Mouse (Mus musculus) neural tube, embryonic 14.5 days (tissue): ENCODE results near the gene Vps36. TPM values are rescaled to one million over a fixed set of nuclear protein-coding genes. Genes with fewer than 3 reads are reported as not detected.

Experiments used
- ATAC-seq: fragments of 200-750 bp; cut with Nextera tagmentation; 2 replicates; pipeline ENCODE4 v1.8.0; 2017; ENCODE audit warnings: low read depth, mild to moderate bottlenecking, moderate TSS enrichment, moderate library complexity
- H3K27ac ChIP-seq: fragments of 300-500 bp; sonication (generic); 2 replicates; pipeline ENCODE4 v1.5.1; 2014; ENCODE audit warnings: low read depth, mild to moderate bottlenecking, control low read depth, low read length, moderate library complexity, mixed read lengths
- H3K27me3 ChIP-seq: fragments of 300-500 bp; sonication (generic); 2 replicates; pipeline ENCODE4 v1.6.1; 2014; ENCODE audit warnings: low read length; ENCODE audit not compliant: control insufficient read depth, insufficient read depth
- H3K36me3 ChIP-seq: fragments of 300-500 bp; sonication (generic); 2 replicates; pipeline ENCODE4 v1.6.1; 2014; ENCODE audit warnings: low read length, mixed read lengths; ENCODE audit not compliant: control insufficient read depth, insufficient read depth
- H3K4me1 ChIP-seq: fragments of 300-500 bp; sonication (generic); 2 replicates; pipeline ENCODE4 v1.6.1; 2014; ENCODE audit warnings: low read length; ENCODE audit not compliant: control insufficient read depth, insufficient read depth
- H3K4me2 ChIP-seq: fragments of 300-500 bp; sonication (generic); 2 replicates; pipeline ENCODE4 v1.6.1; 2014; ENCODE audit warnings: mild to moderate bottlenecking, low read depth, low read length, control low read depth
- H3K4me3 ChIP-seq: fragments of 300-500 bp; sonication (generic); 2 replicates; pipeline ENCODE4 v1.5.1; 2014; ENCODE audit warnings: low read depth, low read length, control low read depth, mixed read lengths
- H3K9ac ChIP-seq: fragments of 300-500 bp; sonication (generic); replicated peaks from 2 replicates; pipeline ENCODE4 v1.6.1; 2014; ENCODE audit warnings: low read depth, mild to moderate bottlenecking, control low read depth, low read length, mixed read lengths
- H3K9me3 ChIP-seq: fragments of 300-500 bp; sonication (generic); 2 replicates; pipeline ENCODE4 v1.6.1; 2016; ENCODE audit warnings: low read length; ENCODE audit not compliant: control insufficient read depth
- WGBS: fragments of 180-500 bp; shearing (Covaris S2); extraction: QIAGEN DNeasy Blood & Tissue Kit; methylation state at CpG from one replicate; pipeline ENCODE4 v1.1.7; 2014; 5-methylcytosine and 5-hydroxymethylcytosine counted together
- polyA plus RNA-seq: library from polyadenylated mRNA; unstranded; fragments of >200 nt; fragmentation: Nextera tagmentation; extraction: Ambion mirVana; gene quantifications from 2 replicates; pipeline ENCODE4 v1.2.1, GENCODE M21; 2014

The Vps36 gene
- polyA plus RNA-seq, result 47.8 and 53.9 TPM in 2 replicates

GRCm38 (mm10) chr8:22192660-22193431 is at the start of gene Vps36:
Vps36 (plus strand) TSS chr8:22192809.
- peak within 1 kb of the TSS; percentile 78 for H3K4me3 ChIP-seq
- peaks cover 12% of the 10 kb centered on the region for H3K4me1 ChIP-seq
- H3K27me3 ChIP-seq, result no peaks in the 10 kb centered on the region
- peak; percentile 96 for ATAC-seq
- no peaks in the 10 kb centered on the region for H3K9me3 ChIP-seq
- WGBS, result under 1% methylated on average over 73 of the region's 73 CpGs
- no peaks in the 10 kb centered on the region for H3K36me3 ChIP-seq
- peak within 1 kb of the TSS; percentile 74 for H3K4me2 ChIP-seq
- H3K27ac ChIP-seq, result peak within 1 kb of the TSS; percentile 96
- peak within 1 kb of the TSS; percentile 79 for H3K9ac ChIP-seq

DNA sequence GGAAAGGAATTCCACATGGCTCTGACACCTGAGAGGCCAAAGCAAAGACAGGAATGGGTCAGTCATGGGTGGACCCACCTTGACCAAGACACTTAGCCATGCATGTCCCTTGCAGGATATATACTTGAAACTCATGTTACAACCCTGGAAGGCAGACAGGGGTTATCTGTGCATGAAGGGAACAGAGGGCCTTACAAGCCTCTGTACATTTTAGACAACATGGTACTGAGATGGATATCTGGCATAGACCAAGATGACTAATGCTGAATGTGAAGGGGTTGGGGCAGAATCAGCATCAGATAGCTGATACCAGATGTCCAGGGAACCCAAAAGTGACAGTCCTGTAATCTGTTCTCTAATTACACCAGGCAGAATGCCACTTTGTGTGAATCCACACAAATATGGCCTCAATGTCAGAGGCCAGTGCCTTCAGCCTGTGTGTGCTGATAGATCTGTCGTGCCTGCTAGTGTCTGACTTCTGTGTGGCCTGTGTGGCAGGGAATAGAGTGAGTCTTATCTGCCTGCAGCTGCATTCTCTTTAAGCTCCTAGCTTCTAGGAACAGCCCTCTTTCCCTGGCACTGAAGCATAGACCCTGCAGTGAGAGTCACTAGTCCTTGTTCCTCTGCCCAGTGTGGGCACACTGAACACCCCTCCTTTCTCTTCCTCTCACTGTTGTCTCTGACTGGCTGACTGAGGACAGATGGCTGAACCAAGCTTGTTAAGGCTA is 48.7 kb upstream of the Vps36 start:
- H3K9ac ChIP-seq, result no peak overlapping the region
- no peak overlapping the region for H3K4me2 ChIP-seq
- H3K27me3 ChIP-seq, result no peaks in the 10 kb centered on the region
- WGBS, result 100% methylated on average over 1 of the region's 1 CpGs
- ATAC-seq, result no peak
- H3K9me3 ChIP-seq, result no peaks in the 10 kb centered on the region
- no peaks in the 10 kb centered on the region for H3K4me1 ChIP-seq
- no peaks in the 10 kb centered on the region for H3K36me3 ChIP-seq
- H3K27ac ChIP-seq, result no peak overlapping the region
- no peak overlapping the region for H3K4me3 ChIP-seq

DNA sequence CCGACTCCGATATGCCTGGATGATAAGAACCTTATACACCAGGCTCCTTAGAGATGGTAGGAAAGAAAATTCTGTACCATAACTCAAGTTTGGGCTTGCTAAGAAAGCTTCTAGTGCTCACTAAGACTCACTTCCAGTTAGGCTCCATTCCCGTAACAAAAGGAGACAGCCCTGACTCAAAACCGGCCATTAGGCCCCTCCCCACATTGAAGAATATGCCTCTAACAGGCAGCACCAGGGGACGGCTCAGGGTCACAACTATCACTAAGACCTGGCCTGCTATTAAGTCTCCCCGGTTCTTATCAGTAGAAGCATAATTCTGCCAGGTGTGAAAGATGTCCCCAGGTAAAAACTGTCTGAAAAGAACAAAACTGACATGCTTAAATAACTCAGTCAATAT is 46.8 kb upstream of the Vps36 start:
- Histone ChIP-seq H3K27ac (no peak overlapping the region), H3K9ac (no peak overlapping the region), H3K36me3 (no peaks in the 10 kb centered on the region), H3K27me3 (no peaks in the 10 kb centered on the region), H3K4me3 (no peak overlapping the region), H3K4me2 (no peak overlapping the region), H3K9me3 (no peaks in the 10 kb centered on the region), H3K4me1 (no peaks in the 10 kb centered on the region)
- ATAC-seq, result no peak
- WGBS, result 80% methylated on average over 6 of the region's 6 CpGs

GRCm38 (mm10) chr8:22147706-22148366 is 44.8 kb upstream of the Vps36 start:
- H3K36me3 ChIP-seq, result no peaks in the 10 kb centered on the region
- no peak overlapping the region for H3K4me2 ChIP-seq
- H3K4me3 ChIP-seq, result no peak overlapping the region
- H3K9ac ChIP-seq, result no peak overlapping the region
- no peak overlapping the region for H3K27ac ChIP-seq
- WGBS, result 78% methylated on average over 9 of the region's 9 CpGs
- no peak for ATAC-seq
- H3K27me3 ChIP-seq, result no peaks in the 10 kb centered on the region
- H3K4me1 ChIP-seq, result no peaks in the 10 kb centered on the region
- no peaks in the 10 kb centered on the region for H3K9me3 ChIP-seq

DNA sequence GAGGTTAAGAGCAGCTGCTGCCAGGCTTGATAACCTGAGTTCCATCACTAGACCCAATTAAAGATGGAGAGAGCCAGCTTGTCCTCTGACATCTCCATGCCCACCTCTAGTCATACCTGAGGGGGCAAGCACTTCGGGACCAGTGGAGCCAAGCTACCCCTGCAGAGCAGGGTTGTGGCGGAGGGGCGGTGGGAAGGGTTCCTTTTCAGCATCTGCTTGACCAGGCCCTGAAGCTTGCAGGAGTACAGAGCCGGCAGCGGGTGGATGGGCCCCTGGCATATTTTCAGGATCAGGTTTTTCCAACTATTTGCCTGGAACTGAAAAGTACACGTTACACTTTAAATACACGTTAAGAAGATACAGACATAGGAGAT is 44.3 kb upstream of the Vps36 start:
- WGBS, result 95% methylated on average over 7 of the region's 7 CpGs
- Histone ChIP-seq H3K9me3 (no peaks in the 10 kb centered on the region), H3K27me3 (no peaks in the 10 kb centered on the region), H3K27ac (no peak overlapping the region), H3K4me1 (no peaks in the 10 kb centered on the region), H3K4me3 (no peak overlapping the region), H3K36me3 (no peaks in the 10 kb centered on the region), H3K4me2 (no peak overlapping the region), H3K9ac (no peak overlapping the region)
- no peak for ATAC-seq

DNA sequence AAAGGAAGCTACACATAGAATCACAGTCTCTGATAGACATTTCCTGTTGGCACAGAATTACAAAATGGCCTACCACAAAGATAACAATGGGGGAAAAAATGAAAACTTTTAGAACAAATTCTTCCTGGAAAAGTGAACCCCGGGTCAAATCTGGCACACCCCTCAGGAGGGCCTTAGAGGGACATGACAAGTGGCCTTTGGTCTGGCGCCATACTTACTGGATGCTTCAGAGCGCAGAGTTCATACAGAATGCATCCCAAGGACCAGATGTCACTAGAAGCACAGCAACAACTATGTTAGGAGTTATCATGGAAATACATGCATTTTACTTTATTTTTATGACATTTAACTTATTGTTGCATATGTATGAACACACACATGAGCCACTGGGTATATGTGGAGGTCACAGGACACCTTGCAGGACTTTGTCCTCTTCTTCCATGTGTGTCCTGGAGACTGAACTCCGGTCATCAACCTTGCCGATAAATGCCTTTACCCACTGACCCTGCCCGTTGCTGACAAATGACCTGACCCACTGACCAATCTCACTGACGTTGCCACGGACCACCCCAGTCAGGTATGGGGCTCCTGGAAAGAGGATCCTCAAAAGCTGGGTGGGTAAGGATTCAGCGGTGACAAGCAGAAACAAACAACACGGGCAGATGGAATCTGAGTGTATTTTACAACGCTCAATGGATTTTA is 42.8 kb upstream of the Vps36 start:
- no peak overlapping the region for H3K4me3 ChIP-seq
- WGBS, result 90% methylated on average over 11 of the region's 11 CpGs
- ATAC-seq, result no peak

GRCm38 (mm10) chr8:22150345-22150663 is 42.3 kb upstream of the Vps36 start:
- no peak overlapping the region for H3K4me3 ChIP-seq
- no peak for ATAC-seq
- H3K36me3 ChIP-seq, result no peaks in the 10 kb centered on the region
- no peaks in the 10 kb centered on the region for H3K4me1 ChIP-seq
- H3K9ac ChIP-seq, result no peak overlapping the region
- no peaks in the 10 kb centered on the region for H3K9me3 ChIP-seq
- H3K4me2 ChIP-seq, result no peak overlapping the region
- no peaks in the 10 kb centered on the region for H3K27me3 ChIP-seq
- no peak overlapping the region for H3K27ac ChIP-seq
- WGBS, result 65% methylated on average over 3 of the region's 3 CpGs

More for the DNA sequence above, 42.8 kb upstream of the Vps36 start:
- Histone ChIP-seq H3K27ac (no peak overlapping the region), H3K27me3 (no peaks in the 10 kb centered on the region), H3K4me1 (no peaks in the 10 kb centered on the region), H3K9ac (no peak overlapping the region), H3K4me2 (no peak overlapping the region), H3K36me3 (no peaks in the 10 kb centered on the region), H3K9me3 (no peaks in the 10 kb centered on the region)

GRCm38 (mm10) chr8:22162206-22162605 is 30.4 kb upstream of the Vps36 start:
- Histone ChIP-seq H3K9ac (no peak overlapping the region), H3K27me3 (no peaks in the 10 kb centered on the region), H3K4me2 (no peak overlapping the region), H3K4me1 (0 out of 2 replicates have a peak, but pooled peaks cover 3% of the 10 kb centered on the region), H3K27ac (no peak overlapping the region), H3K4me3 (no peak overlapping the region), H3K36me3 (no peaks in the 10 kb centered on the region), H3K9me3 (no peaks in the 10 kb centered on the region)
- ATAC-seq, result no peak
- WGBS, result 88% methylated on average over 8 of the region's 8 CpGs
